Mouse (Mus musculus) limb, embryonic 14.5 days (tissue): Measurements from ENCODE around the gene Smco3. TPM values are rescaled to one million over a fixed set of nuclear protein-coding genes. Genes with fewer than 3 reads are reported as not detected.

Source experiments
- ATAC-seq: fragments of 200-750 bp; cut with Nextera tagmentation; 2 replicates; pipeline ENCODE4 v1.8.0; 2017; ENCODE audit warnings: low read depth, moderate number of reproducible peaks, moderate TSS enrichment; ENCODE audit not compliant: low FRiP score
- DNase-seq: peaks from one replicate; pipeline ENCODE4 v3.0.0-alpha.2; 2015; ENCODE audit warnings: low spot score
- H3K27ac ChIP-seq: fragments of 300-500 bp; sonication (generic); replicated peaks from 2 replicates; pipeline ENCODE4 v1.5.1; 2014; ENCODE audit warnings: low read depth, mild to moderate bottlenecking, low read length, moderate library complexity, mixed read lengths
- H3K27me3 ChIP-seq: fragments of 300-500 bp; sonication (generic); 2 replicates; pipeline ENCODE4 v1.6.1; 2014; ENCODE audit warnings: low read length, mixed read lengths; ENCODE audit not compliant: control insufficient read depth, insufficient read depth
- H3K36me3 ChIP-seq: fragments of 300-500 bp; sonication (generic); 2 replicates; pipeline ENCODE4 v1.6.1; 2014; ENCODE audit warnings: mild to moderate bottlenecking, low read length, moderate library complexity, mixed read lengths; ENCODE audit not compliant: control insufficient read depth, insufficient read depth
- H3K4me1 ChIP-seq: fragments of 300-500 bp; sonication (generic); 2 replicates; pipeline ENCODE4 v1.6.1; 2014; ENCODE audit warnings: antibody characterized with exemption, low read length, mixed read lengths; ENCODE audit not compliant: control insufficient read depth, insufficient read depth
- H3K4me2 ChIP-seq: fragments of 300-500 bp; sonication (generic); replicated peaks from 2 replicates; pipeline ENCODE4 v1.6.1; 2014; ENCODE audit warnings: low read depth, mild to moderate bottlenecking, low read length, moderate library complexity; ENCODE audit not compliant: severe bottlenecking
- H3K4me3 ChIP-seq: fragments of 300-500 bp; sonication (generic); replicated peaks from 2 replicates; pipeline ENCODE4 v1.5.1; 2014; ENCODE audit warnings: low read length
- H3K9ac ChIP-seq: fragments of 300-500 bp; sonication (generic); 2 replicates; pipeline ENCODE4 v1.6.1; 2014; ENCODE audit warnings: mild to moderate bottlenecking, low read depth, low read length, moderate library complexity; ENCODE audit not compliant: severe bottlenecking
- H3K9me3 ChIP-seq: fragments of 300-500 bp; sonication (generic); 2 replicates; pipeline ENCODE4 v1.6.1; 2016; ENCODE audit warnings: low read length; ENCODE audit not compliant: control insufficient read depth
- POLR2A ChIP-seq: fragments of 200-500 bp; IDR thresholded peaks from 2 replicates; pipeline ENCODE4 v1.8.0; 2012; ENCODE audit warnings: inconsistent platforms, mild to moderate bottlenecking, moderate library complexity, borderline replicate concordance; ENCODE audit not compliant: insufficient read depth, insufficient read length; ENCODE audit errors: extremely low read depth
- WGBS: fragments of 180-500 bp; shearing (Covaris S2); extraction: QIAGEN DNeasy Blood & Tissue Kit; methylation state at CpG from one replicate; pipeline ENCODE4 v1.1.7; 2014; 5-methylcytosine and 5-hydroxymethylcytosine counted together
- microRNA-seq: library from miRNA; unstranded; fragments of <30 nt; microRNA quantifications from one replicate; pipeline ENCODE4, GENCODE M21; 2016
- polyA plus RNA-seq, 2 experiments: library from polyadenylated mRNA; depleted of rRNA in 1 of 2; stranded (reverse) in 1 of 2; unstranded in 1 of 2; fragments of >200 nt; fragmentation: Nextera tagmentation in 1 of 2; extraction: Ambion mirVana in 1 of 2; gene quantifications; 2 replicates each; pipeline versions ENCODE4 v1.2.1 to v1.2.3; 2012 to 2014

Gene Smco3
- polyA plus RNA-seq, 2 experiments, result 0.97 to 1.4 TPM

- Histone ChIP-seq H3K36me3 (no peaks in the 10 kb centered on the region), H3K27me3 (no peaks in the 10 kb centered on the region), H3K4me3 (no peak overlapping the region), H3K4me2 (no peak overlapping the region), H3K4me1 (peaks cover 4% of the 10 kb centered on the region; the same call in 1 of the 2 replicates), H3K27ac (no peak overlapping the region), H3K9me3 (no peaks in the 10 kb centered on the region; the same call in 1 of the 2 replicates), H3K9ac (no peak overlapping the region)
- no peak for TF ChIP-seq POLR2A
- ATAC-seq (no peak), DNase-seq (no peak)
- whole genome bisulfite sequencing, result 87% methylated on average over 12 of the region's 12 CpGs
Observed at GRCm38 (mm10) chr6:136782146-136782545, 53.1 kb downstream of the Smco3 start.

- no peak for DNase-seq
- WGBS, result 68% methylated on average over 20 of the region's 20 CpGs
- no peak within 1 kb of the TSS for H3K4me3 ChIP-seq
Observed at GRCm38 (mm10) chr6:136781377-136781986, 53.8 kb downstream of the Smco3 start, which contains the start of gene Gucy2c. Gene Gucy2c (minus strand): TSS chr6:136781765.

More at GRCm38 (mm10) chr6:136781377-136781986, 53.8 kb downstream of the Smco3 start, which contains the start of gene Gucy2c:
- Histone ChIP-seq H3K4me2 (no peak within 1 kb of the TSS), H3K27me3 (no peaks in the 10 kb centered on the region), H3K9me3 (no peaks in the 10 kb centered on the region; the same call in 1 of the 2 replicates), H3K9ac (no peak within 1 kb of the TSS), H3K36me3 (no peaks in the 10 kb centered on the region), H3K27ac (no peak within 1 kb of the TSS), H3K4me1 (peaks cover 4% of the 10 kb centered on the region; the same call in 1 of the 2 replicates)
- no peak for ATAC-seq
- no peak for TF ChIP-seq POLR2A

Small RNA genes within 50 kb of the gene (microRNA-seq; reads per million reads assigned to microRNA genes)
- not detected for gene Gm44364

Other genes with a start within 250 kb of the Smco3 start
- gene Plbd1, start 173.5 kb downstream of the Smco3 start, polyA plus RNA-seq (2012; rRNA removed), result 4.0 and 5.6 TPM in 2 replicates
- gene Plbd1, start 173.5 kb downstream of the Smco3 start, polyA plus RNA-seq (2014; fragmentation: Nextera tagmentation; extraction: Ambion mirVana), result 14.3 and 19.8 TPM in 2 replicates
- gene Gucy2c, start 53.7 kb downstream of the Smco3 start, polyA plus RNA-seq (2012; rRNA removed), result 0.05 and 0.10 TPM in 2 replicates
- gene Gucy2c, start 53.7 kb downstream of the Smco3 start, polyA plus RNA-seq (2014; fragmentation: Nextera tagmentation; extraction: Ambion mirVana), result 0.06 and 0.08 TPM in 2 replicates
- gene Hist4h4, start 31.0 kb downstream of the Smco3 start, polyA plus RNA-seq (2012; rRNA removed), result 1.2 and 1.6 TPM in 2 replicates
- gene Hist4h4, start 31.0 kb downstream of the Smco3 start, polyA plus RNA-seq (2014; fragmentation: Nextera tagmentation; extraction: Ambion mirVana), result 1.1 TPM in 2 replicates
- 82.9 and 88.8 TPM in 2 replicates for gene H2afj, start 27.2 kb downstream of the Smco3 start, polyA plus RNA-seq (2012; rRNA removed)
- 105 and 114 TPM in 2 replicates for gene H2afj, start 27.2 kb downstream of the Smco3 start, polyA plus RNA-seq (2014; fragmentation: Nextera tagmentation; extraction: Ambion mirVana)
- gene BC049715, start 7.8 kb downstream of the Smco3 start, polyA plus RNA-seq (2012; rRNA removed), result 0.73 and 1.7 TPM in 2 replicates
- 1.3 and 1.9 TPM in 2 replicates for gene BC049715, start 7.8 kb downstream of the Smco3 start, polyA plus RNA-seq (2014; fragmentation: Nextera tagmentation; extraction: Ambion mirVana)
- gene Wbp11, start 7.2 kb downstream of the Smco3 start, polyA plus RNA-seq (2012; rRNA removed), result 87.0 and 96.5 TPM in 2 replicates
- 100 and 110 TPM in 2 replicates for gene Wbp11, start 7.2 kb downstream of the Smco3 start, polyA plus RNA-seq (2014; fragmentation: Nextera tagmentation; extraction: Ambion mirVana)
- 2.2 and 3.1 TPM in 2 replicates for gene Art4, start 22.3 kb upstream of the Smco3 start, polyA plus RNA-seq (2012; rRNA removed)
- gene Art4, start 22.3 kb upstream of the Smco3 start, polyA plus RNA-seq (2014; fragmentation: Nextera tagmentation; extraction: Ambion mirVana), result 2.6 and 2.8 TPM in 2 replicates
- 534 and 645 TPM in 2 replicates for gene Mgp, start 40.4 kb upstream of the Smco3 start, polyA plus RNA-seq (2012; rRNA removed)
- gene Mgp, start 40.4 kb upstream of the Smco3 start, polyA plus RNA-seq (2014; fragmentation: Nextera tagmentation; extraction: Ambion mirVana), result 338 and 360 TPM in 2 replicates
- 0.52 and 0.59 TPM in 2 replicates for gene Erp27, start 86.7 kb upstream of the Smco3 start, polyA plus RNA-seq (2012; rRNA removed)
- 0.55 and 0.69 TPM in 2 replicates for gene Erp27, start 86.7 kb upstream of the Smco3 start, polyA plus RNA-seq (2014; fragmentation: Nextera tagmentation; extraction: Ambion mirVana)
- gene Pde6h, start 88.4 kb upstream of the Smco3 start, polyA plus RNA-seq (2012; rRNA removed), result 0.12 and 0.20 TPM in 2 replicates
- 0.23 TPM in 1 of 2 replicates, not detected in the other for gene Pde6h, start 88.4 kb upstream of the Smco3 start, polyA plus RNA-seq (2014; fragmentation: Nextera tagmentation; extraction: Ambion mirVana)
- 104 TPM in 2 replicates for gene Arhgdib, start 106.4 kb upstream of the Smco3 start, polyA plus RNA-seq (2012; rRNA removed)
- gene Arhgdib, start 106.4 kb upstream of the Smco3 start, polyA plus RNA-seq (2014; fragmentation: Nextera tagmentation; extraction: Ambion mirVana), result 147 and 149 TPM in 2 replicates